Comparison of ENCODE assay signal across 34 mouse cellular contexts in genomic region chr14:98083419-98083818, GRCm38 (mm10).
"Had no signal": no experiment of that assay in that cellular context is flagged by ENCODE, and none has a peak within 500 bp of the region (broad histone marks: within the 10 kb centered on the region; RNA-seq: fewer than 3 reads in every experiment).

No protein-coding gene starts in this region.

- H3K27ac ChIP-seq: heart, adult 2 months; heart, embryonic 10.5 days; heart, embryonic 13.5 days; heart, embryonic 15.5 days; hindbrain, embryonic 10.5 days; hindbrain, embryonic 12.5 days; hindbrain, embryonic 13.5 days; hindbrain, embryonic 14.5 days; hindbrain, embryonic 15.5 days; hindbrain, postnatal 0 days; intestine, embryonic 15.5 days; kidney, embryonic 15.5 days; kidney, postnatal 0 days; layer of hippocampus, adult 2 months had no signal

- H3K9ac ChIP-seq: heart, embryonic 12.5 days; heart, embryonic 13.5 days; heart, embryonic 15.5 days; hindbrain, embryonic 12.5 days; hindbrain, embryonic 13.5 days; hindbrain, embryonic 14.5 days; hindbrain, embryonic 15.5 days; intestine, embryonic 15.5 days; kidney, embryonic 15.5 days had no signal

- H3K4me1 ChIP-seq: heart, embryonic 12.5 days; hindbrain, embryonic 12.5 days; hindbrain, embryonic 13.5 days; hindbrain, embryonic 15.5 days; intestine, embryonic 15.5 days had no signal

- DNase-seq: heart, adult 2 months; heart, postnatal 10 days; heart, postnatal 14 days; heart, postnatal 36 days; heart, postnatal 4 days; kidney, adult 11 months; kidney, adult 18-20 months; kidney, adult 8-10 months; kidney, postnatal 10 days; kidney, postnatal 14 days; kidney, postnatal 25 days; kidney, postnatal 36 days; kidney, postnatal 4 days; layer of hippocampus, adult 9-11 months; layer of hippocampus, postnatal 36 days had no signal

- H3K36me3 ChIP-seq: heart, embryonic 10.5 days; heart, embryonic 12.5 days; heart, embryonic 13.5 days; heart, embryonic 15.5 days; hindbrain, embryonic 10.5 days; hindbrain, embryonic 12.5 days; hindbrain, embryonic 13.5 days; hindbrain, embryonic 15.5 days; intestine, embryonic 15.5 days; kidney, embryonic 15.5 days had no signal

- H3K4me3 ChIP-seq: heart, adult 2 months; heart, embryonic 10.5 days; heart, embryonic 12.5 days; heart, embryonic 13.5 days; heart, embryonic 15.5 days; hindbrain, embryonic 10.5 days; hindbrain, embryonic 12.5 days; hindbrain, embryonic 13.5 days; hindbrain, embryonic 15.5 days; intestine, embryonic 15.5 days; kidney, embryonic 15.5 days; layer of hippocampus, adult 2 months had no signal

- ATAC-seq: hindbrain, embryonic 16.5 days; hindbrain, postnatal 0 days; inflammation-experienced regulatory T-cells, adult 6 months; intestine, embryonic 15.5 days; intestine, embryonic 16.5 days; intestine, postnatal 0 days had no signal

- H3K27me3 ChIP-seq: heart, embryonic 12.5 days; heart, embryonic 13.5 days; heart, embryonic 15.5 days; hindbrain, embryonic 12.5 days; hindbrain, embryonic 13.5 days; hindbrain, embryonic 15.5 days; intestine, embryonic 15.5 days; kidney, embryonic 15.5 days had no signal

- H3K4me2 ChIP-seq: heart, embryonic 11.5 days; heart, embryonic 12.5 days; heart, embryonic 13.5 days; heart, embryonic 15.5 days; hindbrain, embryonic 12.5 days; hindbrain, embryonic 13.5 days; hindbrain, embryonic 14.5 days; hindbrain, embryonic 15.5 days; intestine, embryonic 15.5 days; kidney, embryonic 15.5 days had no signal

- H3K9me3 ChIP-seq: heart, embryonic 10.5 days; heart, embryonic 12.5 days; heart, embryonic 13.5 days; heart, embryonic 15.5 days; hindbrain, embryonic 10.5 days; hindbrain, embryonic 12.5 days; hindbrain, embryonic 13.5 days; hindbrain, embryonic 15.5 days; intestine, embryonic 15.5 days; kidney, embryonic 15.5 days had no signal
